In genomic region chr11:30754855-30755530, GRCm38 (mm10) we compare ENCODE assay signal across 8 mouse cellular contexts. TPM values are rescaled to one million over a fixed set of nuclear protein-coding genes. Genes with fewer than 3 reads are reported as not detected.
DNase-seq lines count a peak whose midpoint lies in the region; ATAC-seq lines count a peak whose summit lies in the region.

No protein-coding gene starts in this region.

- no peaks in the 10 kb centered on the region for H3K9me3 ChIP-seq in heart, embryonic 12.5 days (replicated peaks)
- H3K9me3 ChIP-seq in megakaryocyte, embryonic 14.5 days: no peaks in the 10 kb centered on the region
- H3K9me3 ChIP-seq in stomach, embryonic 14.5 days (ENCODE audit: control insufficient read depth, low read depth, low read length): no peaks in the 10 kb centered on the region

- 1% methylated on average over 65 of the region's 66 CpGs for WGBS in heart, embryonic 12.5 days
- under 1% methylated on average over 58 of the region's 66 CpGs for WGBS in stomach, embryonic 14.5 days

- ATAC-seq in heart, embryonic 12.5 days (ENCODE audit: insufficient number of reproducible peaks, low FRiP score): peak; percentile 73
- ATAC-seq in stomach, embryonic 14.5 days (ENCODE audit: insufficient number of reproducible peaks, insufficient read depth, low FRiP score, low read depth): peak; percentile 82; the same call in 1 of the 2 replicates
- ATAC-seq in CD4-positive, CD25-positive, alpha-beta regulatory T cell, adult 4 months: no peak

- peak; percentile 19 to 22 for DNase-seq in left cerebral cortex, postnatal 36 days (ENCODE audit: low spot score in 2 of 2)
- no peak for DNase-seq in left cerebral cortex, adult 8-10 months (ENCODE audit: low spot score in 2 of 2)
- peak; percentile 64 for DNase-seq in embryo, embryonic 11 days
- DNase-seq in kidney, postnatal 10 days: peak; percentile 45

- no peak overlapping the region for H3K27ac ChIP-seq in heart, embryonic 12.5 days (ENCODE audit: poor library complexity, severe bottlenecking)
- no peak overlapping the region for H3K27ac ChIP-seq in stomach, embryonic 14.5 days (ENCODE audit: low read length)

- 0 out of 2 replicates have a peak, but pooled peaks cover 2% of the 10 kb centered on the region for H3K27me3 ChIP-seq in heart, embryonic 12.5 days (replicated peaks)
- peaks cover 35% of the 10 kb centered on the region for H3K27me3 ChIP-seq in megakaryocyte, embryonic 14.5 days (replicated peaks)
- peaks cover 4% of the 10 kb centered on the region; the same call in 1 of the 2 replicates for H3K27me3 ChIP-seq in stomach, embryonic 14.5 days (ENCODE audit: control insufficient read depth, insufficient read depth, low read length)

- H3K36me3 ChIP-seq in heart, embryonic 12.5 days: no peaks in the 10 kb centered on the region
- no peaks in the 10 kb centered on the region for H3K36me3 ChIP-seq in megakaryocyte, embryonic 14.5 days (replicated peaks; ENCODE audit: low read length)
- H3K36me3 ChIP-seq in stomach, embryonic 14.5 days (ENCODE audit: control insufficient read depth, insufficient read depth, low read length): no peaks in the 10 kb centered on the region

- peak overlapping the region; percentile 65 for H3K4me3 ChIP-seq in heart, embryonic 12.5 days
- H3K4me3 ChIP-seq in megakaryocyte, embryonic 14.5 days (replicated peaks): peak overlapping the region; percentile 89
- H3K4me3 ChIP-seq in stomach, embryonic 14.5 days (ENCODE audit: low read depth, low read length): peak overlapping the region; percentile 55

- peak overlapping the region; percentile 75 for H3K9ac ChIP-seq in heart, embryonic 12.5 days
- H3K9ac ChIP-seq in stomach, embryonic 14.5 days (replicated peaks; ENCODE audit: low read depth, low read length): peak overlapping the region; percentile 45; the same call in 1 of the 2 replicates

- H3K4me1 ChIP-seq in heart, embryonic 12.5 days (replicated peaks): no peaks in the 10 kb centered on the region
- peaks cover 6% of the 10 kb centered on the region for H3K4me1 ChIP-seq in megakaryocyte, embryonic 14.5 days
- no peaks in the 10 kb centered on the region for H3K4me1 ChIP-seq in stomach, embryonic 14.5 days (ENCODE audit: control insufficient read depth, insufficient read depth, low read length)

- H3K4me2 ChIP-seq in heart, embryonic 12.5 days: peak overlapping the region; percentile 95
- peak overlapping the region; percentile 97 for H3K4me2 ChIP-seq in stomach, embryonic 14.5 days (replicated peaks; ENCODE audit: low read depth, low read length)

- intact Hi-C loops in left cerebral cortex, postnatal 36 days (cut with DNase I): no loop called here

RNA-seq across cellular contexts. Expression of gene Psme4, which starts 16.5 kb away (rescaled TPM):
- 10 to 100 TPM; 41.7 to 50.0 TPM for total RNA-seq in left cerebral cortex, postnatal 36 days (2021)
- total RNA-seq in left cerebral cortex, adult 8-10 months (2022): 10 to 100 TPM; 43.8 to 53.8 (median 47.3) TPM
- polyA plus RNA-seq in heart, embryonic 12.5 days (2016; fragmentation: Nextera tagmentation; extraction: Ambion mirVana): 18.9 and 20.4 TPM in 2 replicates
- 0.25 and 1.9 TPM in 2 replicates for polyA plus RNA-seq in megakaryocyte, embryonic 14.5 days (2012; ENCODE audit: insufficient read depth, low replicate concordance)
- polyA plus RNA-seq in stomach, embryonic 14.5 days (2014; fragmentation: Nextera tagmentation; extraction: Ambion mirVana): 39.8 and 40.4 TPM in 2 replicates
- 10 to 100 TPM; 22.5 to 29.4 TPM for polyA plus RNA-seq in CD4-positive, CD25-positive, alpha-beta regulatory T cell, adult 4 months (2017; shearing (Covaris generic))

Comparison
In these comparisons a context has a peak if more than half of its experiments do, and no peak if none do; other contexts are left out.
1. DNase-seq: peak in left cerebral cortex, postnatal 36 days (2 of 2), embryo, embryonic 11 days (single experiment) and kidney, postnatal 10 days (single experiment); none in left cerebral cortex, adult 8-10 months (0 of 2).
2. Peak in every context shown above with its lines, with median percentiles within 50 percentile points of each other: H3K4me3 ChIP-seq.